Mouse (Mus musculus): ENCODE data around the gene Zbp1. TPM values are rescaled to one million over a fixed set of nuclear protein-coding genes. Genes with fewer than 3 reads are reported as not detected.

Gene Zbp1
- polyA plus RNA-seq (2015; fragmentation: Illumina TruSeq; extraction: RNeasy Lipid Tissue Mini Kit (QIAGEN cat#74804); ENCODE audit: insufficient read depth, low replicate concordance) = 43.6 TPM

GRCm38 (mm10) chr2:173218416-173219141 is at the start of gene Zbp1:
Gene Zbp1, minus strand, starts transcription at chr2:173218923.

Other genes with a start within 250 kb of the Zbp1 start
- gene Spo11, start 241.2 kb downstream of the Zbp1 start, polyA plus RNA-seq (2015; fragmentation: Illumina TruSeq; extraction: RNeasy Lipid Tissue Mini Kit (QIAGEN cat#74804); ENCODE audit: insufficient read depth, low replicate concordance) = 2.9 TPM
- 80.4 TPM for gene Rae1, start 218.8 kb downstream of the Zbp1 start, polyA plus RNA-seq (2015; fragmentation: Illumina TruSeq; extraction: RNeasy Lipid Tissue Mini Kit (QIAGEN cat#74804); ENCODE audit: insufficient read depth, low replicate concordance)
- 19.0 TPM for gene Rbm38, start 198.4 kb downstream of the Zbp1 start, polyA plus RNA-seq (2015; fragmentation: Illumina TruSeq; extraction: RNeasy Lipid Tissue Mini Kit (QIAGEN cat#74804); ENCODE audit: insufficient read depth, low replicate concordance)
- not detected for gene Ctcfl, start 99.4 kb downstream of the Zbp1 start, polyA plus RNA-seq (2015; fragmentation: Illumina TruSeq; extraction: RNeasy Lipid Tissue Mini Kit (QIAGEN cat#74804); ENCODE audit: insufficient read depth, low replicate concordance)
- gene Pck1, start 65.9 kb downstream of the Zbp1 start, polyA plus RNA-seq (2015; fragmentation: Illumina TruSeq; extraction: RNeasy Lipid Tissue Mini Kit (QIAGEN cat#74804); ENCODE audit: insufficient read depth, low replicate concordance) = 0.68 TPM
- 3.3 TPM for gene Pmepa1, start 57.6 kb upstream of the Zbp1 start, polyA plus RNA-seq (2015; fragmentation: Illumina TruSeq; extraction: RNeasy Lipid Tissue Mini Kit (QIAGEN cat#74804); ENCODE audit: insufficient read depth, low replicate concordance)